Mouse (Mus musculus) erythroblast, embryonic 14.5 days (primary cell): ENCODE data around the gene Acsbg1.

Experiments
- GATA1 ChIP-seq: IDR thresholded peaks from 2 replicates; pipeline ENCODE4 v1.6.1; 2012; ENCODE audit warnings: low read length, inconsistent platforms, mixed read lengths
- TAL1 ChIP-seq: IDR thresholded peaks from 3 replicates; pipeline ENCODE4 v1.6.1; 2012; ENCODE audit warnings: low read length, inconsistent platforms, mixed read lengths

DNA sequence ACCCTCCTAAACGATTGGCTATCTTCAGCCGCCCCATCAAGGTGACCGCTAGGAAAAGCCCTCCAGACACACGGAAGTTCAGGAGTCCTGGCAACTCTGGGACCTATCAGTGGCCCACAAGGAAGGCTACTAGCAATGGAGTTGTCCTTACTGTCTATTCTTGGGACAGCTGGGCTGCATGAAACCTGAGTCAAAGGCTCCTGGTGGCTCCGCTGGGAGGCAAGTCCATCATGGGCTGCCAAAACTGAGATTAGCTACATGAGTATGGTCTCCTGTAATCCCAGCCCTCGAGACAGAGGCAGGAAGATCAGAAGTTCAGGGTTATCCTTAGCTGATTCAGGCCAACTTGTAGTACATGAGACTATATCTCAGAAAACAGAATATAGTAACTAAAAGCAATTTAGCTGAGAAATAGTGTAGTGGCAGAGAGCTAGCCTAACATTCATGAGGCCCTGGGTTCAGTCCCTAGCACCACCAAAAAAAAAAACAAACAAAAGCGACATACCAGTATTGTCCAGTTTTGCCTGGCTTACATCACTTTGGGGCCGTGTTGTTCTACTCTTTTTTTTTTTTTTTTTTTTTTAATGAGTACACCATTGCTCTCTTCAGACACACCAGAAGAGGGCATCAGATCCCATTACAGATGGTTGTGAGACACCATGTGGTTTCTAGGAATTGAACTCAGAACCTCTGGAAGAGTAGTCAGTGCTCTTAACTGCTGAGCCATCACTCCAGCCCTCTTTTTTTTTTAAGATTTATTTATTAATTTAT lies 100.7 kb downstream of the Acsbg1 start:
- TF ChIP-seq TAL1: no peak
- no peak for TF ChIP-seq GATA1
